Mouse (Mus musculus) hindbrain, embryonic 12.5 days (tissue): ENCODE measurements around the gene Ttc9. TPM values are rescaled to one million over a fixed set of nuclear protein-coding genes. Genes with fewer than 3 reads are reported as not detected.

Experiments
- ATAC-seq: fragments of 200-750 bp; cut with Nextera tagmentation; 2 replicates; pipeline ENCODE4 v1.8.0; 2017; ENCODE audit warnings: moderate TSS enrichment; ENCODE audit not compliant: low FRiP score
- H3K27ac ChIP-seq: fragments of 300-500 bp; sonication (generic); 2 replicates; pipeline ENCODE4 v1.5.1; 2016; ENCODE audit warnings: mild to moderate bottlenecking
- H3K27me3 ChIP-seq: fragments of 300-500 bp; sonication (generic); 2 replicates; pipeline ENCODE4 v1.6.1; 2016; ENCODE audit warnings: mild to moderate bottlenecking
- H3K36me3 ChIP-seq: fragments of 300-500 bp; sonication (generic); 2 replicates; pipeline ENCODE4 v1.6.1; 2016; ENCODE audit warnings: mild to moderate bottlenecking
- H3K4me1 ChIP-seq: fragments of 300-500 bp; sonication (generic); 2 replicates; pipeline ENCODE4 v1.6.1; 2016
- H3K4me2 ChIP-seq: fragments of 300-500 bp; sonication (generic); replicated peaks from 2 replicates; pipeline ENCODE4 v1.6.1; 2016; ENCODE audit warnings: mild to moderate bottlenecking
- H3K4me3 ChIP-seq: fragments of 300-500 bp; sonication (generic); 2 replicates; pipeline ENCODE4 v1.5.1; 2016; ENCODE audit warnings: mild to moderate bottlenecking
- H3K9ac ChIP-seq: fragments of 300-500 bp; sonication (generic); 2 replicates; pipeline ENCODE4 v1.6.1; 2016; ENCODE audit warnings: mild to moderate bottlenecking, moderate library complexity
- H3K9me3 ChIP-seq: fragments of 300-500 bp; sonication (generic); replicated peaks from 2 replicates; pipeline ENCODE4 v1.6.1; 2016; ENCODE audit warnings: mild to moderate bottlenecking
- WGBS: fragments of 180-500 bp; shearing (Covaris S2); methylation state at CpG from one replicate; pipeline ENCODE4 v1.1.7; 2016; 5-methylcytosine and 5-hydroxymethylcytosine counted together
- polyA plus RNA-seq: library from polyadenylated mRNA; unstranded; fragments of >200 nt; fragmentation: Nextera tagmentation; extraction: Ambion mirVana; gene quantifications from 2 replicates; pipeline ENCODE4 v1.2.1, GENCODE M21; 2016

Ttc9 gene
- polyA plus RNA-seq, 1 experiment from 2014 or later, result 5.5 TPM

GRCm38 (mm10) chr12:81663906-81664305 lies 32.9 kb downstream of the Ttc9 start:
- Histone ChIP-seq H3K27me3 (no peaks in the 10 kb centered on the region), H3K4me3 (no peak overlapping the region), H3K36me3 (peaks cover 5% of the 10 kb centered on the region; the same call in 1 of the 2 replicates), H3K9ac (no peak overlapping the region), H3K4me1 (peaks cover 4% of the 10 kb centered on the region; the same call in 1 of the 2 replicates), H3K27ac (no peak overlapping the region), H3K9me3 (no peaks in the 10 kb centered on the region), H3K4me2 (no peak overlapping the region)
- ATAC-seq, result no peak
- 78% methylated on average over 5 of the region's 5 CpGs for WGBS

- no peak overlapping the region for H3K4me2 ChIP-seq
- H3K9me3 ChIP-seq, result no peaks in the 10 kb centered on the region
- ATAC-seq, result no peak
- peaks cover 4% of the 10 kb centered on the region; the same call in 1 of the 2 replicates for H3K4me1 ChIP-seq
- no peak overlapping the region for H3K4me3 ChIP-seq
- 90% methylated on average over 9 of the region's 9 CpGs for WGBS
- H3K27me3 ChIP-seq, result no peaks in the 10 kb centered on the region
- H3K9ac ChIP-seq, result no peak overlapping the region
- no peak overlapping the region for H3K27ac ChIP-seq
- 0 out of 2 replicates have a peak, but pooled peaks cover 5% of the 10 kb centered on the region for H3K36me3 ChIP-seq
Observed at GRCm38 (mm10) chr12:81668406-81668805, 37.4 kb downstream of the Ttc9 start.

GRCm38 (mm10) chr12:81675557-81675956 lies 44.5 kb downstream of the Ttc9 start:
- ATAC-seq, result no peak
- Histone ChIP-seq H3K9me3 (no peaks in the 10 kb centered on the region), H3K4me1 (no peaks in the 10 kb centered on the region), H3K27me3 (no peaks in the 10 kb centered on the region), H3K4me2 (no peak overlapping the region), H3K36me3 (no peaks in the 10 kb centered on the region), H3K9ac (no peak overlapping the region), H3K4me3 (no peak overlapping the region), H3K27ac (no peak overlapping the region)
- 69% methylated on average over 2 of the region's 2 CpGs for WGBS

DNA sequence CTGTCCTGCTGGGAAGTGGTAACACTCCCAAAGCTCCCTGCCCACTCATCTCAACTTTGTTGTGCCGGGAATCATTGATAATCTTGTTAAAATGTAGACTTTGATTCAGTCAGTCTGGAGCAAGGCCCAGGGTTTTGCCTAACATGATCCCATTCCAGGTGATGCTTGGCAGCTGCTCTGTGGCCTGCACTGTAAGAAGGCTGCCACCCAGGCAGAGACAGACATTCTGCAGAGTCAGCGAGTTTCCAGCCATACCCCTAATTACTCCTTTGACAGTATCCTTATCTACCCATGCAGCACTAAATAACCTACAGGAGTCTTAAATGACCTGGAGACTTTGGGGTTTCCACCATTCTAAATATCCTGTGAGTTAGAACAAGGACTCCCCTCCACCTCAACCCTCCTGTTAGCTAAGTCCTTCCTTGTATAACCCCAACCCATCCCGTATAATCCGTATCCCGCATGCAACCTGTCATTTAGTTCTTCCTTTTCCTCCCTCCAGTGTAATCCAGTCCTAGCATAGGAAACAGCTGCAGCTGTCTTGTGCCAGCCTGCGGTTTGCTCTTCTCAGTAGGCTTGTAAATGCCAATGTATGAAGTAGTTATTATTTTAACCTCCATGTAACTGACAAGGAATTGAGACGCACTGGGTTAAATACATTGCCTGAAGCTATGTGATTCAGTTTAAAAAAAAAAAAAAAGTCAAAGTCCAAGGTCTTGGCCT lies 48.9 kb downstream of the Ttc9 start:
- WGBS, result 81% methylated on average over 7 of the region's 7 CpGs

DNA sequence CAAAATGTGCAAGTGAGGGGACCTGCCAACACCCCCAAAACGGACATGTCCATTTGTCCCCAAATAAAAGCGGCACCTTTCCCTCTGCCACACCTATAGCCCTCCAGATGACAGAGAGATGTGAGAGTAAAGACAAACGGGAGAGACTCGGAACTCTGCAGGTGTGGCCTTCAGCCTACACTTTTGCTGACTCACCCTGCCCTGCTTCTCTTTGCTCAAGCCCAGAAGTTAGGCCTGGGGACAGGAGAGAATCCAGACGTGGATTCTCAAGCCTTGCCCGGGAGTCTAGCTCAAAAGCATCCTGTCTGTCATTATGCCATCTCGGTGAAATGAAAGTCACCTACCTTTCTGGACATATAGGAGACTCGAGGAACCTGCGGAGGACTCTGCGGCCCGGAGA lies 52.3 kb downstream of the Ttc9 start:
- ATAC-seq, result no peak
- Histone ChIP-seq H3K9ac (no peak overlapping the region), H3K4me2 (no peak overlapping the region), H3K27me3 (no peaks in the 10 kb centered on the region), H3K36me3 (no peaks in the 10 kb centered on the region), H3K9me3 (no peaks in the 10 kb centered on the region), H3K4me3 (no peak overlapping the region), H3K27ac (no peak overlapping the region), H3K4me1 (0 out of 2 replicates have a peak, but pooled peaks cover 10% of the 10 kb centered on the region)
- 74% methylated on average over 11 of the region's 11 CpGs for WGBS

More for the DNA sequence above, 48.9 kb downstream of the Ttc9 start:
- Histone ChIP-seq H3K9me3 (no peaks in the 10 kb centered on the region), H3K4me2 (no peak overlapping the region), H3K4me3 (no peak overlapping the region), H3K9ac (no peak overlapping the region), H3K27me3 (no peaks in the 10 kb centered on the region), H3K4me1 (no peaks in the 10 kb centered on the region), H3K27ac (no peak overlapping the region), H3K36me3 (no peaks in the 10 kb centered on the region)
- no peak for ATAC-seq

DNA sequence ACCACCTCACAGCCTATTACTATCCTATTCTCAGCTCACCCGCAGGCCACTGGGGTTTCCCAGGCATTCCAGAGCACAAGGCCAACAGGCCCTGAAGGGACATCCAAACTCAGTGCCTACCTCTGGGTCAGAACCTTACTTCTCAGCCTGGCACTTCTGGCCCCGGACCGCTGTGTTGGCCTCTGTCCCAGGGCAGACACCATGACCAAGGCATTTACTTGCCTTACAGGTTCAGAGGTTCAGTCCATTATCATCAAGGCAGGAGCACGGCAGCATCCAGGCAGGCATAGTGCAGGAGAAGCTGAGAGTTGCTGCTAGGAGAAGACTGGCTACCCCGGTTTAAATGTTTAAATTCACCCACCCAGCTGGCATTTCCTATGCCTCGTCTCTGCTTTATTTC lies 53.0 kb downstream of the Ttc9 start:
- H3K4me2 ChIP-seq, result no peak overlapping the region
- no peaks in the 10 kb centered on the region for H3K9me3 ChIP-seq
- H3K9ac ChIP-seq, result no peak overlapping the region
- no peak overlapping the region for H3K27ac ChIP-seq
- no peak overlapping the region for H3K4me3 ChIP-seq
- H3K27me3 ChIP-seq, result no peaks in the 10 kb centered on the region
- WGBS, result 80% methylated on average over 6 of the region's 6 CpGs
- no peaks in the 10 kb centered on the region for H3K36me3 ChIP-seq
- 0 out of 2 replicates have a peak, but pooled peaks cover 10% of the 10 kb centered on the region for H3K4me1 ChIP-seq
- ATAC-seq, result no peak

DNA sequence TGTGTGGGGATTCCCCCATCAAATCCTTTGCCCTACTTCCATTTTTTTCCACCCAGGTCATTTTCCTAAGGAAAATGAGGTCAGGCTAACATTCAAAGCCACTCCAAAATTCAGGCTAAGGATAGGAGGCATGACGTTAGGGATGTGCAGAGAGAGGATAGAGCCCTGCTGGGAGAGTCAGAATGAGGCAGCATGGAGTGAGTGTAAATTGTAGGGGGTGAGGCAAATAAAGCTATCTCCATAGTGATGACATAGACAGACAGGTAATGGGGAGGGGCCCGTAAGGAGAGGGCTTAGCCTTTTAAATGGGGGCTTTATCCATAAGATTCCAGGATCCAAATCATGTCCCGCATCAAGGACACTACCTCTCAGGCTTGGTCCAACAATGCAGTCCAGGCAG lies 54.9 kb downstream of the Ttc9 start:
- Histone ChIP-seq H3K9ac (no peak overlapping the region), H3K4me2 (no peak overlapping the region), H3K9me3 (no peaks in the 10 kb centered on the region), H3K27ac (no peak overlapping the region), H3K36me3 (no peaks in the 10 kb centered on the region), H3K4me3 (no peak overlapping the region), H3K27me3 (no peaks in the 10 kb centered on the region), H3K4me1 (0 out of 2 replicates have a peak, but pooled peaks cover 14% of the 10 kb centered on the region)
- 44% methylated on average over 3 of the region's 3 CpGs for WGBS
- peak; percentile 51; the same call in 1 of the 2 replicates for ATAC-seq

GRCm38 (mm10) chr12:81686406-81687117 lies 55.5 kb downstream of the Ttc9 start:
- Histone ChIP-seq H3K9me3 (no peaks in the 10 kb centered on the region), H3K4me2 (no peak overlapping the region), H3K27me3 (no peaks in the 10 kb centered on the region), H3K27ac (peak overlapping the region; percentile 13; the same call in 1 of the 2 replicates), H3K4me3 (no peak overlapping the region), H3K36me3 (no peaks in the 10 kb centered on the region), H3K9ac (no peak overlapping the region), H3K4me1 (0 out of 2 replicates have a peak, but pooled peaks cover 14% of the 10 kb centered on the region)
- ATAC-seq, result peak; percentile 90
- WGBS, result 42% methylated on average over 12 of the region's 12 CpGs

GRCm38 (mm10) chr12:81687873-81688272 lies 56.8 kb downstream of the Ttc9 start:
- Histone ChIP-seq H3K4me3 (no peak overlapping the region), H3K4me2 (no peak overlapping the region), H3K27me3 (no peaks in the 10 kb centered on the region), H3K27ac (no peak overlapping the region), H3K9me3 (no peaks in the 10 kb centered on the region), H3K36me3 (no peaks in the 10 kb centered on the region), H3K4me1 (0 out of 2 replicates have a peak, but pooled peaks cover 14% of the 10 kb centered on the region), H3K9ac (no peak overlapping the region)
- ATAC-seq, result no peak
- WGBS, result 87% methylated on average over 5 of the region's 5 CpGs

DNA sequence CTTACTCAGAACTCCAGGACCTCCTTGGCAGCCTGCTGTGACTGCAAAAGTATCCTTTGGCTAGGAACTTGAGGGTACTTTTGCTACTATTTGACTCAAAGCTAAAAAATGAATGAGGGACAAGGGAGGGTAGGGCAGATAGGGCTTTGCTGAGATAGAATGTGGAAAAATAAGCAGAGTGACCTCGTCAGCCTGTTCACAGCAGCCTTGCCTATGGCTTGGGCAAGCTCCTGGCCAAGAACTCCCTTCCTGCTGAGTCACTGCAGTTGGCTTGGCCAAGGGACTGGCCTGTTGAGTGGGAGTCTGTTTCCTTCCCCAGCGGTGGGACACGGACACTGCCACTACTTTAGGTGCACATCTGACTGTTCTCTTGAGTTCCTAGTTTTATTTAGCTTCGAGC lies 57.5 kb downstream of the Ttc9 start:
- H3K9ac ChIP-seq, result no peak overlapping the region
- H3K9me3 ChIP-seq, result no peaks in the 10 kb centered on the region
- no peak overlapping the region for H3K27ac ChIP-seq
- H3K27me3 ChIP-seq, result no peaks in the 10 kb centered on the region
- no peak overlapping the region for H3K4me3 ChIP-seq
- 0 out of 2 replicates have a peak, but pooled peaks cover 14% of the 10 kb centered on the region for H3K4me1 ChIP-seq
- 89% methylated on average over 4 of the region's 4 CpGs for WGBS
- no peaks in the 10 kb centered on the region for H3K36me3 ChIP-seq
- no peak for ATAC-seq
- H3K4me2 ChIP-seq, result no peak overlapping the region

DNA sequence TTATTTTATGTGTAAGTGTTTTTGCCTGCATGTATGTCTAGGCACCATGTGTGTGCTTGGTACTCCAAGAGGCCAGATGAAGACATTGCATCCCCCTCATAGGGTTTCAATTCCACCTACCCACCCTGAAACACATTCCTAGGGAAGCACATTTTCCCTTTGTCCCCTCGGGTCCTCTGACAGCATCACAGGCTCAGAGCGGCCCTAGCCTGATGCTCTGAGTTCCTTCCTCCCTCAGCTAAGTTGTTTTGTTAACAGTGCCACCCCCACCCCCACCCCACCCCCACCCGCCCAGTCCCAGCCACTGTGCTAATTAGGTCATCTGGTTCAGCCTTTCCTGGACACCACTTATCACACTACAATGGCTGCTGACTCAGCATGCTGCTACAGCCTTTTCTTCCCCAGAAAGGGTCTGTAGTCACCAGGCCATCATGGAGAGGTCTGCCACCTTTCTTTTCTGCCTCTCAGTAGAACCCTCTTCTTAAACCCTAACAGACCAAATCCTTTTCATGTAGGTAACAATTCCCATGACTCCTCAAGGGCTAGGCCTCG lies 58.5 kb downstream of the Ttc9 start:
- H3K4me2 ChIP-seq, result no peak overlapping the region
- no peak overlapping the region for H3K9ac ChIP-seq
- no peak for ATAC-seq
- H3K27ac ChIP-seq, result no peak overlapping the region
- WGBS, result 39% methylated on average over 4 of the region's 4 CpGs
- no peaks in the 10 kb centered on the region for H3K36me3 ChIP-seq
- 0 out of 2 replicates have a peak, but pooled peaks cover 14% of the 10 kb centered on the region for H3K4me1 ChIP-seq
- no peaks in the 10 kb centered on the region for H3K9me3 ChIP-seq
- no peak overlapping the region for H3K4me3 ChIP-seq
- H3K27me3 ChIP-seq, result no peaks in the 10 kb centered on the region

GRCm38 (mm10) chr12:81690111-81690510 lies 59.1 kb downstream of the Ttc9 start:
- H3K27me3 ChIP-seq, result no peaks in the 10 kb centered on the region
- H3K9ac ChIP-seq, result no peak overlapping the region
- WGBS, result 91% methylated on average over 15 of the region's 15 CpGs
- H3K27ac ChIP-seq, result no peak overlapping the region
- H3K9me3 ChIP-seq, result no peaks in the 10 kb centered on the region
- 0 out of 2 replicates have a peak, but pooled peaks cover 14% of the 10 kb centered on the region for H3K4me1 ChIP-seq
- ATAC-seq, result no peak
- H3K36me3 ChIP-seq, result no peaks in the 10 kb centered on the region
- no peak overlapping the region for H3K4me2 ChIP-seq
- H3K4me3 ChIP-seq, result no peak overlapping the region
